Mouse (Mus musculus) ES-CJ7 (cell line): ENCODE measurements at regions not wholly inside any gene's neighbourhood (a gene's known extent, or its start where the extent isn't known, plus 50 kb on each side); places are given as distances from the start of the nearest gene placed in this dataset.
A peak's percentile ranks its signal among the peaks of the same experiment; 100 is the strongest.

Source experiments
- DNase-seq: peaks from one replicate; pipeline ENCODE4 v3.0.0; 2011; ENCODE audit warnings: low read depth, low spot score

GRCm38 (mm10) chr15:45612954-45613353, 5478.8 kb downstream of the 9330182O14Rik start:
- DNase-seq, result no peak

DNA sequence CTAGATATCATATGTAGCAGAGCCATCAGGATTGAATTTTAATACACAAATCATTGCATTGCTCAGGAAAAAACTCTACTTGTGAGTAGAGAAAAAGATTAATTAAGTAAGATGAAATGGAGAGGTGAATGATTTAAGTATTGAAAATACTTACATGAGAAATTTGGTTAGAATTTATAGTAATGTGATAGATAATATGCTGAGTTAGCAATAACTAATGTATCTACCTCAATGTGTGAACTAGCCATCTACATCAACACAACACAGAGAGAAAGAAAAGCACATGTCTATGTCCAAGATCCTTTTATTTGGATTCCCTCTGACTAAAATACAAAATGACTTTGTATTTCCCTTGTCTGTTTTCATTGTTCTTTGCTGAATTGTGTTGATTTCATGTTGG, 5512.1 kb downstream of the 9330182O14Rik start:
- no peak for DNase-seq

DNA sequence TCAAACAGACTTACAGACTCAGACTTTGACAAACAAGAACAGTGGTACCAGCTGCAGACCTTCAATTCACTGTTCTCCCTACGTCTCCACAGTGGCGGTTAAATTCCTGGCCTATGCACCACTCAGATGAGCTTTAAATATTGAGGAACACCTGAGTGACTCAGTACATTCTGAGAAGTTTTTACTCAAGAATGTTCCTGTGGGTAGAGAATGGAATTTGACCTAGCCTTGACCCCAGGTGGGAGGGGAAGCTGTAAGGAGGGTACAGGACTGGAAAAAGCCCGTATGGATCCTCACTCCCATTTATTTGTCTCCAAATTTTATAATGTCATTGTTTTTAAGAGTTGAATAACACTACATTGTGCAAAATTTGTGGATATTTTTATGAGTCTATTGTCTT, 5529.4 kb downstream of the 9330182O14Rik start:
- peak; percentile 58 for DNase-seq

DNA sequence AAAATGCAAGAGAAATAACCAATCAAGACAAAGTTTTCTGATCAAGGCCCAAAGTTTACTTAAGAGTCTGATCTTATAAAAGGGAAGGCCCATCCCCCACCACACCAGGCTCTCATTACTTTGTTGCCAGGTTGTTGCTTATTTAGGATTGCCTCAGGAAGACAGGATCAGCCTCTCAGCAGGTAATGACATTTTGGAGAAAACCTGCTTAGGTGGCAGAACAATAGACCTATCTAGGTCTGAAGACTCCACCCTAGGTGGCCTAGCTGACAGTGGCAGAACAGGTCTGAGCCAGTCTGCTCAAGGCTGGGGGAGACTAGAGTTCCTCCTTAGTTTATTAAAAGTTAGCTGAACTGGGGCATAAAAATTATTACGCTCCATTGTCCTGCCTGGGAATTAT, 5555.3 kb downstream of the 9330182O14Rik start:
- DNase-seq, result peak; percentile 61

DNA sequence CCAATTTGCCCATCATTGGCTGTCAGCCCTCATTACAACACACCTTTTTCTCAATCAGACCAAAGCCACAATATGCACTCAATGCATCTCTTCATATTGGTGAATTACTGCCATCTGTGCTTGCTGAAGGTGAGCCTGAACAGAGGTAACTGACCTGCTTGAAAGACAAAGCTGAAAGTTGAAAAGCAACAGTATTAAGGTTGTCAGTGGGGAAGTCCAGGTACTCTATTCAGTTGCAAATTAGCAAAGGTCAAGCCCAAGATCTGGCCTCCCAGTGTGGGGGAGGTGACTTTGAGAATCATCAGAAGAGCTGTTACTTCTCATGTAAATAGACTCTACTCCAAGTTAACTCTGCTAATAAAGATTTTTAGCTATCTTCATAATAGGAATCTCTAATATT, 5555.9 kb downstream of the 9330182O14Rik start:
- DNase-seq, result peak; percentile 62

DNA sequence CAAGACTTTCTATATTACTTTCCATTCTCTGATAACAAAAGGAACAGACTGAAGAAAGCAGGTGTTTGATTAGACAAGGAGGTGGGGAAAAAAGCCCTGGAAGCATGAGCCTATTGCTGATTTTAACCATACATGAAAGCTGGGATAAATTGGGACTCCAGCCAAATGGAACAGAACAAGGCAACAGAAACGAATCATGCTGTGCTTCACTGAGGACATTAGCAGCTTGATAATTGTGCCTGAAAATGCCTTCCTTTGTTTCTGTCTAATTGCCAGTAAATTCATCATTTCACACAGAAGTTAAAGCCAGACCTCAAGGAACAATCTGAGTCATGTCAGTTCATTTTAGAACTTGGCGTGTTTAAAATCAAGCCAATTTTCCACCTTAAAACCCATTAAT, 5576.9 kb downstream of the 9330182O14Rik start:
- DNase-seq, result no peak

DNA sequence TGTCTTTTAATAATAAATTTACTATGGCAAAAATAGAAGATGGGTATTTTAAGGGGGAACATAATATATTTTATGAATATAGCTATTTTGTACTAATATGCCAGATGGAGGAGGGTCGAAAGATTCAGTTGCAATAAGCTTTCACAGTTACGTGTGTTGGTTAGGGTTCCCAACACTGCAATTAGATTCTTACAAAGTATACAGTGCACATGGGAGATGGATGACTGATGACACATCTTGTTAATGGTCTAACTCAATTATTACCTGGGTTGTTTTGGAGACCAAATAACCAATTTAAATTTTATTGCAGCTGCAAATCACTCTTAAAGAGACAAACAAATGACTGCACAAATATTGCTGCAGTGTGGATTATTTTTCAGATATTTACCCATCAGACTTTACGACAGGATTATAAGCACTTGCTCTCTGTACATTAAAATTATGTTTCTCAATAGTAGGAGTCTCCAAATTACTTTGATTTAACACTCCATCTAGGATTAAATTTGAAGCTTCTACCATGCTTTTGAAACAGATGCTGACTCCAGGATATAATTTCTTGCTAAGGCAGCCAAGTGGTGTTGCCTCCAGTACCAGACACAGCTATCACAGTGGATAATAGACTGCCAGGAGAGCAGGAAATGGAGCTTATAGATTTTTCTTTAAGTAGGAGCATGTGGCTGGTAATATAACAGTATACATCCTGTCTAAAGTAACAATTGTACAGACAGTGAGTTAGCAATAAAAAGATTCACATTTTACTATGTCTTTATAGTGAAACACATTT, 5596.4 kb downstream of the 9330182O14Rik start:
- DNase-seq, result no peak

DNA sequence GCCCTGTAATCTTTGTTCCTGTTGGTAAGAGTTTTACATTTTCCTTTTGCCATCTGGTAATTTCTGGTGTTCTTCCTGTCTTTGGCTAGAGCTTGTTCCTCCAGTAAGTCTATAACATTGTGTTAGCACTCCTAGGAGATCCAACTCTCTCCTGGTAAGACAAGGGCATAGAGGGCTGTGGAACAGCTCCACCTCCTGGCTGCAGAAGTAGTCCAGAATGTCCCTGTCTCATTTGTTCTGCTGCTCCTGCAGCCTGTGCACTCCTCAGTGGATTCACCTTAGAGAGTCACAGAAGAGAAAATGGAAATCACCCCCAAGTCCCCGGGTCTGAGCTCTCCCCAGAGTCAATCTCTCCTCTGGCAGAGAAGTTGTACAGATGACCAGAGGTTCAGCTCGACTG, 5629.1 kb downstream of the 9330182O14Rik start:
- DNase-seq, result peak; percentile 41
